Mouse (Mus musculus) CH12.LX (cell line): Measurements from ENCODE around the gene Meis2. TPM values are rescaled to one million over a fixed set of nuclear protein-coding genes. Genes with fewer than 3 reads are reported as not detected.

Experiments
- DNase-seq: peaks from one replicate; pipeline ENCODE4 v3.0.0-alpha.2; 2013; ENCODE audit errors: extremely low read depth
- H3K27ac ChIP-seq: 2 replicates; pipeline ENCODE4 v1.5.1; 2012; ENCODE audit warnings: low read depth, mild to moderate bottlenecking, control low read depth, moderate library complexity; ENCODE audit not compliant: insufficient read depth
- H3K27me3 ChIP-seq: replicated peaks from 2 replicates; pipeline ENCODE3; 2012; ENCODE audit warnings: inconsistent platforms
- H3K36me3 ChIP-seq, 2 experiments: replicated peaks in 1 of 2; 2 replicates each; pipeline versions ENCODE3 to v1.6.1; 2012; ENCODE audit warnings: inconsistent platforms in 1 of 2, low read length in 1 of 2, mild to moderate bottlenecking in 1 of 2, mixed read lengths in 1 of 2, moderate library complexity in 1 of 2; ENCODE audit not compliant: control insufficient read depth in 1 of 2, insufficient read depth in 1 of 2
- H3K4me1 ChIP-seq, 2 experiments: 2 replicates each; pipeline ENCODE4 v1.6.1; 2012; ENCODE audit warnings: inconsistent platforms in 1 of 2, moderate library complexity in 1 of 2; ENCODE audit not compliant: insufficient read depth in 2 of 2, control insufficient read depth in 1 of 2
- H3K4me2 ChIP-seq: 2 replicates; pipeline ENCODE4 v1.6.1; 2012; ENCODE audit warnings: low read depth, mild to moderate bottlenecking, control low read depth; ENCODE audit not compliant: poor library complexity, insufficient read depth, severe bottlenecking
- H3K4me3 ChIP-seq, 3 experiments: fragments of 150-350 bp in 1 of 3; sonication (generic) in 1 of 3; replicated peaks in 1 of 3; 2 replicates each; pipeline versions ENCODE3 to v1.5.1; 2011 to 2012; ENCODE audit warnings: low read depth in 2 of 3, low read length in 2 of 3, mild to moderate bottlenecking in 2 of 3, moderate library complexity in 2 of 3, control low read depth in 1 of 3, improper control_type of control experiment in 1 of 3, inconsistent platforms in 1 of 3, mixed read lengths in 1 of 3; ENCODE audit not compliant: poor library complexity in 1 of 3
- H3K79me2 ChIP-seq: replicated peaks from 2 replicates; pipeline ENCODE4 v1.6.1; 2012; ENCODE audit warnings: mild to moderate bottlenecking, moderate library complexity; ENCODE audit not compliant: control insufficient read depth, poor library complexity, insufficient read depth, severe bottlenecking; ENCODE audit errors: extremely low read depth
- H3K9ac ChIP-seq: 2 replicates; pipeline ENCODE4 v1.6.1; 2012; ENCODE audit warnings: low read depth, mild to moderate bottlenecking, control low read depth, moderate library complexity; ENCODE audit not compliant: insufficient read depth
- H3K9me3 ChIP-seq: replicated peaks from 2 replicates; pipeline ENCODE3; 2012; ENCODE audit warnings: low read length, inconsistent platforms, mixed read lengths
- BHLHE40 ChIP-seq: IDR thresholded peaks from 2 replicates; pipeline ENCODE4 v1.6.1; 2011; ENCODE audit warnings: mild to moderate bottlenecking, low read depth, low read length, improper control_type of control experiment
- CHD1 ChIP-seq: IDR thresholded peaks from 2 replicates; pipeline ENCODE4 v1.6.1; 2012; ENCODE audit warnings: low read depth, low read length, improper control_type of control experiment, inconsistent platforms
- E2F4 ChIP-seq: IDR thresholded peaks from 2 replicates; pipeline ENCODE4 v1.6.1; 2011; ENCODE audit warnings: low read depth, low read length, improper control_type of control experiment; ENCODE audit not compliant: insufficient replicate concordance
- EP300 ChIP-seq: IDR thresholded peaks from 2 replicates; pipeline ENCODE4 v1.6.1; 2011; ENCODE audit warnings: low read length, improper control_type of control experiment
- GABPA ChIP-seq: IDR thresholded peaks from 2 replicates; pipeline ENCODE4 v1.6.1; 2012; ENCODE audit warnings: low read depth, low read length, improper control_type of control experiment, inconsistent platforms; ENCODE audit not compliant: insufficient replicate concordance
- IRF4 ChIP-seq: IDR thresholded peaks from 2 replicates; pipeline ENCODE4 v1.6.1; 2014; ENCODE audit warnings: low read depth, mild to moderate bottlenecking, inconsistent platforms, low read length, improper control_type of control experiment
- JUN ChIP-seq: IDR thresholded peaks from 2 replicates; pipeline ENCODE4 v1.6.1; 2011; ENCODE audit warnings: low read depth, mild to moderate bottlenecking, low read length, improper control_type of control experiment, moderate library complexity; ENCODE audit not compliant: insufficient read depth
- JUND ChIP-seq: conservative IDR thresholded peaks from 2 replicates; pipeline ENCODE4 v1.6.1; 2011; ENCODE audit warnings: low read depth, low read length, improper control_type of control experiment
- KAT2A ChIP-seq: IDR thresholded peaks from 2 replicates; pipeline ENCODE4 v1.6.1; 2012; ENCODE audit warnings: low read length, improper control_type of control experiment, inconsistent platforms; ENCODE audit not compliant: insufficient replicate concordance
- MAFK ChIP-seq: IDR thresholded peaks from 2 replicates; pipeline ENCODE4 v1.6.1; 2011; ENCODE audit warnings: low read length, improper control_type of control experiment; ENCODE audit not compliant: insufficient replicate concordance
- MAX ChIP-seq: IDR thresholded peaks from 2 replicates; pipeline ENCODE4 v1.6.1; 2011; ENCODE audit warnings: low read length, improper control_type of control experiment
- MEF2A ChIP-seq: IDR thresholded peaks from 2 replicates; pipeline ENCODE4 v1.6.1; 2014; ENCODE audit warnings: low read depth, mild to moderate bottlenecking, inconsistent platforms, low read length, improper control_type of control experiment, borderline replicate concordance
- MXI1 ChIP-seq: IDR thresholded peaks from 2 replicates; pipeline ENCODE4 v1.6.1; 2011; ENCODE audit warnings: mild to moderate bottlenecking, low read depth, low read length, improper control_type of control experiment
- MYC ChIP-seq: IDR thresholded peaks from 2 replicates; pipeline ENCODE4 v1.6.1; 2011; ENCODE audit warnings: low read depth, mild to moderate bottlenecking, improper control_type of control experiment, low read length
- NRF1 ChIP-seq: IDR thresholded peaks from 2 replicates; pipeline ENCODE4 v1.6.1; 2014; ENCODE audit warnings: low read depth, mild to moderate bottlenecking, inconsistent platforms, low read length, improper control_type of control experiment, moderate library complexity
- PAX5 ChIP-seq: IDR thresholded peaks from 2 replicates; pipeline ENCODE4 v1.6.1; 2012; ENCODE audit warnings: low read length, inconsistent platforms, mixed read lengths
- RAD21 ChIP-seq: IDR thresholded peaks from 2 replicates; pipeline ENCODE4 v1.6.1; 2011; ENCODE audit warnings: low read depth, mild to moderate bottlenecking, low read length, improper control_type of control experiment, moderate library complexity
- RCOR1 ChIP-seq: conservative IDR thresholded peaks from 2 replicates; pipeline ENCODE4 v1.6.1; 2012; ENCODE audit warnings: low read depth, mild to moderate bottlenecking, inconsistent platforms, low read length, improper control_type of control experiment
- SIN3A ChIP-seq: IDR thresholded peaks from 2 replicates; pipeline ENCODE4 v1.6.1; 2012; ENCODE audit warnings: low read length, improper control_type of control experiment, inconsistent platforms
- SMC3 ChIP-seq: IDR thresholded peaks from 2 replicates; pipeline ENCODE4 v1.6.1; 2011; ENCODE audit warnings: low read depth, low read length, improper control_type of control experiment
- TCF12 ChIP-seq: IDR thresholded peaks from 2 replicates; pipeline ENCODE4 v1.6.1; 2014; ENCODE audit warnings: low read depth, mild to moderate bottlenecking, inconsistent platforms, low read length, improper control_type of control experiment
- USF1 ChIP-seq: IDR thresholded peaks from 2 replicates; pipeline ENCODE4 v1.6.1; 2014; ENCODE audit warnings: low read depth, mild to moderate bottlenecking, inconsistent platforms, low read length, improper control_type of control experiment
- ZC3H11A ChIP-seq: IDR thresholded peaks from 2 replicates; pipeline ENCODE4 v1.6.1; 2012; ENCODE audit warnings: low read depth, mild to moderate bottlenecking, inconsistent platforms, low read length, improper control_type of control experiment
- ZMIZ1 ChIP-seq: IDR thresholded peaks from 2 replicates; pipeline ENCODE4 v1.6.1; 2012; ENCODE audit warnings: low read depth, mild to moderate bottlenecking, inconsistent platforms, low read length, improper control_type of control experiment
- ZNF384 ChIP-seq: IDR thresholded peaks from 2 replicates; pipeline ENCODE4 v1.6.1; 2012; ENCODE audit warnings: low read depth, low read length, improper control_type of control experiment, inconsistent platforms
- dilution Hi-C: fragments of 300-500 bp; cut with MboI; formaldehyde crosslinking; loops from 2 replicates; pipeline ENCODE4 v1.14.3; 2020; ENCODE audit warnings: low sequenced_read_pairs; ENCODE audit not compliant: extremely low pct_unique_long_range_greater_than_20kb, extremely low pct_ligation_motif_present
- in situ Hi-C: fragments of 300-500 bp; cut with MboI; formaldehyde crosslinking; loops from 3 replicates; pipeline ENCODE4 v1.14.3; 2019; ENCODE audit warnings: low sequenced_read_pairs, low pct_ligation_motif_present, low pct_unique_long_range_greater_than_20kb, mixed read lengths
- polyA plus RNA-seq: library from polyadenylated mRNA; unstranded; fragments of >175 nt; gene quantifications from 2 replicates; pipeline ENCODE4 v1.2.1, GENCODE M21; 2012; ENCODE audit warnings: low read depth; ENCODE audit not compliant: insufficient read length
- total RNA-seq, 2 experiments: library from RNA; depleted of rRNA; stranded (reverse); fragments of 300-350 nt in 1 of 2; fragments of >200 nt in 1 of 2; gene quantifications; 2 replicates each; pipeline ENCODE4 v1.2.3; 2012 to 2014

Meis2 gene
- total and polyA plus RNA-seq, 3 experiments: not detected

DNA sequence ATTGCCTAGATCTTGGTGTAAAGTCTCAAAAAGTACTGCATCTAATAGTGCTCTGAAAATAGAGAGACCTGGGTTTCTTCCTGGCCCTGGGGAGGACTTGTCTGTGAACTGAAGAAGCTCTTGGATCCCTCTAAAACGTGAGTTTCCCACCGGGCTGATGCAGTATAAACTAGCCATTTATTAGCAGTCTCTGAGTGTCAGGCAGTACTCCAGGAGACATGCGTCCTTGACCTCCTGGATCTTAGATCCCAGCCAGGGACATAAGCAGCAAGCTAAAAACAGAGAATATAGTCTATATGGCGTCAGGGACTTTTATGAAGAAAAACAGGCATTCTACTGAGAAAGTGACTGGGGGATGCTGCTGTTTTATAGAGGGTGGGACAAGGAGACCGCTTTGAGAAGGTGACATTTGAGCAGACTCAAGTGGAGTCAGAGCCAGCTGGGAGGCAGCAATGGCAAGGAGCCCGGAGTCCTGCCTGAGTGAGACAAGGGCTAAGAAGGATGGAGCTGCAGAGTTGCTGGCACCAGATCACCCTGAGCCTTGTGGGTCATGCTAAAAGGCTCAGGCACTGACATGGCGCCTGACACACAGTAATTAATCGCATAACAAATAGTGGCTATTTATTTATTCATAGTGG, 126.6 kb downstream of the Meis2 start:
- H3K27me3 ChIP-seq: no peaks in the 10 kb centered on the region
- H3K27ac ChIP-seq: no peak overlapping the region
- H3K79me2 ChIP-seq: no peaks in the 10 kb centered on the region
- TF ChIP-seq MAX: no peak
- TF ChIP-seq, all 38 proteins: peak for 0
- Histone ChIP-seq H3K4me3 (no peak overlapping the region), H3K4me2 (no peak overlapping the region), H3K4me1 (no peaks in the 10 kb centered on the region), H3K36me3 (no peaks in the 10 kb centered on the region), H3K9ac (no peak overlapping the region), H3K9me3 (no peaks in the 10 kb centered on the region)
- dilution Hi-C loops: no loop called here
- in situ Hi-C loops: no loop called here
- no peak for DNase-seq

DNA sequence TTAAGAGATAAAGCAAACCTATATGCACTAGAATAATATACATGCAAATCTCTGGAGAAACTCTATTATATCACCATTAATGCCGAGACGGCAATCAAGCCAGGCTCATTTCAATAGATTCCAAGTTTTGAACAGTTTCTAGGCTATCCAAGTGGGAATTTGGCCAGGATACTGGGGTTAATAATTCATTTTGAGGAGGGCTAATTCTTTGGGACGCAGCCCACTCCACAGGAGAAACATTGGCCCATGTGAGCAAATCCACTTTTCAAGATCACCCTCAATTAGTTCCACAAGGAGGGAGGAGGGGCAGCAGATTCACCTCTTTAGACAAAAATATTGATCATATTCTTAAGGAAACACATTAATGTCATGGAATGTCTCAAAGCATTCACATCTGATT, 127.3 kb downstream of the Meis2 start:
- DNase-seq: no peak
- no peaks in the 10 kb centered on the region for H3K79me2 ChIP-seq
- TF ChIP-seq SIN3A: no peak
- TF ChIP-seq BHLHE40: no peak
- no peak for TF ChIP-seq CHD1
- no peak for TF ChIP-seq TCF12
- TF ChIP-seq E2F4: no peak
- no peak for TF ChIP-seq MEF2A
- no peak for TF ChIP-seq USF1
- TF ChIP-seq SMC3: no peak
- TF ChIP-seq KAT2A: no peak
- no peak for TF ChIP-seq IRF4
- no peak for TF ChIP-seq NRF1
- H3K9ac ChIP-seq: no peak overlapping the region
- H3K27me3 ChIP-seq: no peaks in the 10 kb centered on the region
- H3K9me3 ChIP-seq: no peaks in the 10 kb centered on the region
- in situ Hi-C loops (no loop called here), dilution Hi-C loops (no loop called here)
- no peaks in the 10 kb centered on the region for H3K36me3 ChIP-seq
- H3K4me1 ChIP-seq: no peaks in the 10 kb centered on the region
- H3K27ac ChIP-seq: no peak overlapping the region
- H3K4me3 ChIP-seq: no peak overlapping the region
- H3K4me2 ChIP-seq: no peak overlapping the region

DNA sequence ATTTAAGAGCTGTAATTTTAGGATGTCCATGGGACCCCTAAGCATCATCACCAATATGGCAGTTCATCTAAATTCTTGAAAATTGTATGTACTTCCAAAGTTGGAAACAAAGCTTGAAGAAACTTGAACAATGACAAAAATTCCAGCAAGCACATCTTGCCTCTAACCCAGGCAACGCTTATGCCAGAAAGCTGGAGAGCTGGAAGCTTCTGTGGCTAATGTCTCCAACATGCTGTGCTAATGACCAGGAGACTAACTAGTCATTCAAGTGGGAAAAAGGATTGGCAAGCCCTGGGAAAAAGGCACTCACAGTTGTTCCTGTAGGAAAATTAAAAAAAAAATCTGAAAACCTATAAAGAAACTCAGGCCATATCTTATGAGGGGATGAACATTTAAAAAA, 127.7 kb downstream of the Meis2 start:
- H3K9me3 ChIP-seq: no peaks in the 10 kb centered on the region
- no peaks in the 10 kb centered on the region for H3K27me3 ChIP-seq
- H3K36me3 ChIP-seq: no peaks in the 10 kb centered on the region
- no peaks in the 10 kb centered on the region for H3K79me2 ChIP-seq
- in situ Hi-C loops: no loop called here
- no peak overlapping the region for H3K4me2 ChIP-seq
- TF ChIP-seq PAX5: no peak
- TF ChIP-seq MXI1: no peak
- TF ChIP-seq MYC: no peak
- no peak for TF ChIP-seq RCOR1
- TF ChIP-seq SMC3: no peak
- no peak for TF ChIP-seq MAFK
- TF ChIP-seq JUN: no peak
- TF ChIP-seq RAD21: no peak
- no peak for TF ChIP-seq JUND
- no peak for TF ChIP-seq MEF2A
- no peak for TF ChIP-seq ZC3H11A
- no peak for TF ChIP-seq ZNF384
- no peak for TF ChIP-seq E2F4
- no peak for TF ChIP-seq EP300
- TF ChIP-seq CHD1: no peak
- no peak for TF ChIP-seq BHLHE40
- TF ChIP-seq GABPA: no peak
- no peak for TF ChIP-seq ZMIZ1
- no peak overlapping the region for H3K4me3 ChIP-seq
- H3K9ac ChIP-seq: no peak overlapping the region
- H3K27ac ChIP-seq: no peak overlapping the region
- dilution Hi-C loops: no loop called here
- no peaks in the 10 kb centered on the region for H3K4me1 ChIP-seq
- DNase-seq: no peak
